Mouse (Mus musculus) liver, adult 2 months (tissue): ENCODE results near the gene Hbq1b.
"Not testable (repeated sequence)": the region's sequence is repeated elsewhere in the genome, so short reads cannot be mapped to it uniquely, and the experiment has no call there.

Experiments used
- CTCF ChIP-seq: fragments of 200-500 bp; IDR thresholded peaks from 2 replicates; pipeline ENCODE4 v1.5.1; 2011; ENCODE audit warnings: low read depth, low read length, control low read depth
- POLR2A ChIP-seq: fragments of 200-500 bp; IDR thresholded peaks from 2 replicates; pipeline ENCODE4 v1.6.1; 2011; ENCODE audit warnings: low read length, control low read depth; ENCODE audit not compliant: insufficient read depth; ENCODE audit errors: extremely low read depth

- TF ChIP-seq POLR2A, CTCF: not testable (repeated sequence)
Measured at GRCm38 (mm10) chr11:32293479-32293878, 6.7 kb downstream of the Hbq1b start.
